Mouse (Mus musculus) fat pad, adult 2 months (tissue): ENCODE results near the gene Atxn7l1.
"Not testable (repeated sequence)": the region's sequence is repeated elsewhere in the genome, so short reads cannot be mapped to it uniquely, and the experiment has no call there.

ENCODE experiments used
- DNase-seq: peaks from one replicate; pipeline ENCODE4 v3.0.0-alpha.2; 2011; ENCODE audit warnings: low read depth, low spot score; ENCODE audit errors: extremely low read depth

The Atxn7l1 gene

GRCm38 (mm10) chr12:33149544-33150190, 2.2 kb downstream of the Atxn7l1 start:
- no peak for DNase-seq

- no peak for DNase-seq
Measured at GRCm38 (mm10) chr12:33153131-33153530, 5.6 kb downstream of the Atxn7l1 start.

GRCm38 (mm10) chr12:33153850-33154249, 6.4 kb downstream of the Atxn7l1 start:
- DNase-seq = no peak

DNA sequence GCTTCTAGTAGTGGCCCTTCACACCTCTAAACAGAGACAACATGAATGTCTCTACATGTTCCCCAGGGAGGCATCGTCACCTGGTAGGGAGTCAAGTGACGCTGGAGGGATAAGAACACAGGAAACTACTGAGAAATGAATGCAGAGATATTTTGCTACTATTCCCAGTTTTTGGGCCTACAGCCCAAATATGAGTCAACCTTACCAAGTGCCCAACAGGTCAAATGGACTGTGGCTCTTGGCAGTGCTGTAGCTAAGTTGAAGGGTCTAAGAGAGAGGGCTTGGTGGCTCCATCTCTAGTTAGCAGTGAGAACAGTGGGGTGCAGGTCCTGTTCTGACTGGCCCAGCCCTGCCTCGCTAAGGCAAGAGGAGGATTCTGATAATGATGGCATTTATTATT, 7.2 kb downstream of the Atxn7l1 start:
- no peak for DNase-seq

GRCm38 (mm10) chr12:33156334-33157018, 9.0 kb downstream of the Atxn7l1 start:
- no peak for DNase-seq

GRCm38 (mm10) chr12:33158256-33158655, 10.8 kb downstream of the Atxn7l1 start:
- DNase-seq = no peak

DNA sequence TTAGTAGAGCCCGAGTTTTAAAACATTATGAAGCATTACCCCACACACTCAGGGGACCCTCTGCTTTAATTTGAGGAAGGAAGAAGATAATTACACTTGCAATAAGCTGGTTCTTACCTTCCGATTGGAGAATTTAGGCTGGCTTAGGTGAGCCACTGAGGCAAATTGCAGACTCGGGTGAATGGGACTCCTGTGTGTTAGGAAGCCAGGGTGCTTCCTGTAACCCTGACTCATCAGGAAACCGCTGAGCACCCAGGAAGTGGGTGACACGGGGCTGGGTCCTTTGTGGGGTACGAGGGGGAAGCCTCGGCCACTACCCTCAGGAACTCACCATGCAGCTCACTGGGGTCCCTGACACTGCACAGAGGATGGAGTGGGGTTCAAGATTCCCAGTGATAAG, 12.9 kb downstream of the Atxn7l1 start:
- no peak for DNase-seq

DNA sequence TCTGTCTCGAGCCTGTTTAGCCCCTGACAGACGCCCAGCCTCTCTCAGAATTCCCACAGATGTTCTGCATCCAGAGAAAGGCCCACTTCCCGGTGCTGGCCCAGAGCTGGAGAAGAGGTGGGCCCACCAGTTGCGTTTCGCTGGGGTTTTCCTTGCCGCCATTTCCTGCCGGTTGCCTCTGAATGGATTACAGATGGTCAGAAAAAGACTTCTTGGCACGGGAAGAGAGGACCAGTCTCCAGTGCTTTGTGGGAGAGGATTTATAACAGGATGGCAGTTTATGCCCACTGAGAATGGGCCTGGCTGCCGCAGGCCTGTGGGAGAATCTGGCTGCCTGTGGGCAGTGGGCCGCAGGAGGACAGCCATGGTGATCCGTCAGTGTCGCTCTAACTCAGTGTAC, 15.0 kb downstream of the Atxn7l1 start:
- no peak for DNase-seq

GRCm38 (mm10) chr12:33164019-33164418, 16.5 kb downstream of the Atxn7l1 start:
- DNase-seq = not testable (repeated sequence)

- no peak for DNase-seq
Measured at GRCm38 (mm10) chr12:33166712-33167111, 19.2 kb downstream of the Atxn7l1 start.

DNA sequence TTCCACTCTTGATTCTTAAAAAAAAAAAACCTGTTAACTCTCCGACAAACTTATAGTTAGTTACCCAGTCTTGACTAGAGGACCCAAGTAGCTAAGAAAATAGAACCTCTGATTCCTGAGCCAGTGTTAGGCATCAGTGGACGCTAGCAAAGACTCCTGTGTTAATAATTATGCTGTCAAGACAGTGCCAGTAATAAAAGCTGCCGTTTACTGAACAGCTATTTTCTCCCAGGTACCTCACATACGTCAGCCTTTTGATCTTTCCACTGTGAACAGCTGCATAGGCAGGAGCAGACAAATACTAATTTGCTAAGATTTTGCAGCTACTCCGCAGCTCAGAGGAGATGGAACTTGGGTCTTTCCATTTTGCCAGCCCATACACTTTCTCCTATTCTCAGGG, 20.1 kb downstream of the Atxn7l1 start:
- DNase-seq = no peak

DNA sequence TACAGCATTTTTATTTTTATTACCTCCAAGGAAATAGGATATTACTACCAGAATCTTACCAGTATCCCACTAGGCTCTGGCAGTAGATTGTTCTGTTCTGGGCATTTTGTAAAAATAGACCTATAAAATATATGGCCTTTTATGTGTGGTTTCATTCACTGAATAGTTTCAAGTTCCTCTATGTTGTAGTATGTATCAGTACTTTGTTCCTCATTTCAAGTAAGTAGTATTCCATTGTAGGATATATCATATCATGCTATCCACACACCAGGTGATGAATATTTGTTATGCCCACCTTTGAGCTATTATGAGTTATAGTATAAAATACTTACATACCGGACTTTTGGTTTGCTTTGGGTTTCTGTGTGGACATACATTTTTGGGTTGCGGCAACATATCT, 21.0 kb downstream of the Atxn7l1 start:
- DNase-seq = no peak

DNA sequence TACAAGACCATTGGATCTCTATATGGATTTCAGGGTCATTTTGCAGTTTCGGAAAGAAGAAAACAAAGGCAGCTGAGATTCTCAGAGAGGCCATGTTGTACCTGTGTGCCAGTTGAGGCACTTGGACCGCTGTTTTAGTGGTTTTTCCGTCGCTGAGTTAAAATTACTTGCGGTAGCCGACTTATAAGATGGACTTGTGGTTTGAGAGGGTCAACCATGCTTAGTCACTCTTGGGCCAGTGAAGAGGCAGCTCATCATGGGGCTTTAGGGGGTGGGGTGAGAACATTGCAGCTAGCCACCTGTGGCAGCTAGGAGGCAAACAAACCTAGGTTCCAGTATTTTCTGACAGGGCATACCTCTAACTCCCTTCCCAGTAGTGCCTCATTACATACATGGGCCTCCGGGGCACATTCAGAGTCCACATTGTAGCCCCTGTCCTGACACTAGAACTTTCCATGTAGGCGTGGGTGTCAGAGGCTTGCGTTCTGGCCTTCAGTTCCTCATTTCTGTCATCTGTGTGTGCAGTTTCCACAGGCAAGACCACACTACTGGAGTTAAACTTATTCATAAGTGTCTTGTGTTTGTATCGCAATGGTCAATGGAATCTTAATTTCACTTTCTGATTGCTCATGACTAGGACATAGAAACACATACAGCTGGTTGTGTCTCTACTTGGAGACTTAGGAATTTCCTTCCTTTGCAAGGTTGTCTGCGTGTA, 22.4 kb downstream of the Atxn7l1 start:
- no peak for DNase-seq

- no peak for DNase-seq
Measured at GRCm38 (mm10) chr12:33170822-33171221, 23.3 kb downstream of the Atxn7l1 start.

DNA sequence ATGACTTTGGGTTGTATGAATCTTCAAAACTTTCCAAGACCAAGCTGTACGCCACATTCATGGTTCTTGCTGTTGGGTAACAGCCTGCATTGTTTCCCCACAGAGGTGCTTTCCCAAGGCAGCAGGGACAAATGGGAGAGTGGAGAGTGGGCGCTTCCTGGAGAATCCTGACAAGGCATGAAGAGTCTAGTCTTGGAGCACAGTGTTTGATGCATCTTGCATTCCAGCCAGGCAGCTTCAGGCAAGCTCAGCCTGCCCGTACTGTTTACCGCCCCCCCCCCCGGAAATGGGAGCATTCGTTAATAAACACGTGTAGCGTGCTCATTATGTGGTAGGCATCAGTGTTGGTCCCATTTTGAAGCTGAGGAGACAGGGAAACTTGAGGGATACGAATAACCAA, 25.4 kb downstream of the Atxn7l1 start:
- DNase-seq = peak; percentile 70

- no peak for DNase-seq
Measured at GRCm38 (mm10) chr12:33173720-33174141, 26.2 kb downstream of the Atxn7l1 start.

DNA sequence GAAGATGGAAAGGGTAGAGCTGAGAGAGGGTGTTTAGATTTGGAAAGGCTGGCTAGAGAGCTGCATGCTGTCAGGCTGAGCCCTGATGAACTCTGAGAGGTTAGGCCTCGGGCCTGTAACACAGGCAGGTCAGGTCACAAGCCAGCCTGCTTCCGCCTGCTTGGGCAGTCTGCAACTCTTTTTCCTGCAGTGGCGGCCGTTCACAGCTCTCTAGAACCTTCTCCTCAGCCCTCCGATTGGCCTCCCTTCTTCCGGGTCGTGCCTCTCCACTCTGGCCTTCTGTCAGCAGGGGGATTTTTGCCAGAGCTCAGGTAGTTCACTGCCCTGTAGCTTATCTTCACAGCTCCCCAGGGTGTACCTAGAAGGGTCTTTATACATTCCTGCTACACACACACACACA, 26.7 kb downstream of the Atxn7l1 start:
- no peak for DNase-seq

DNA sequence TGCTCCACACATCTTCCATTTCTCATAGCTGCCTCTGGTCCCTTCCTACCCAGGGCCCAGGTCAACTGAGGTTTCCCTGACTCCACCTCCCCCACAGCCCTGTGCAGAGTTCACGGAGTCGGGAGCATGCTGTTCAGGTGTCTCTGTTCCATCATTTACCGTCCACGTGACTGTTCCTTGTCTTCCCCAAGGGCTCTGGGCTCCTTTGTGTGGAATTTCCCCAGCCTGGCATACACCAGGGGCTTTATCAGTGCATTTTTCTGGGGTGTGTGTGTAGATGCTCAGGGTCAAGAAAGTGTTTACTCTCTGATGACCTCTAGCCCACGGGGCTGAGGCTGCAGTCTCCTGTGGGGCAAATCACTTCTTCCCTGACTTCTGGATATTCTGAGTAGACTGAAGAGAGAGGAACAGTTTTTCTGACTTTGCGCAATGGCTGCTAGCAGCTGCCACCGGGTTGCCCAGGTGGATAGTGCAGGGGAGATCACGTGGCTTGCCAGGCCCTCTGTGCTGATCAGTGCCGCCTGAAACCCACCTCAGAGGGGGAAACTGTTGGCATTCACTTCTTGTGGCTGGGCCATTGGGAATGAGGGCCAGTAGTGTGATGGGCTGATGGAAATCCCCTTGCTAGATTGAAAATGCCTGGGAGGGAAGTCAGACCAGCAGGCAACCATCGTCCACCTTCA, 27.3 kb downstream of the Atxn7l1 start:
- DNase-seq = no peak

DNA sequence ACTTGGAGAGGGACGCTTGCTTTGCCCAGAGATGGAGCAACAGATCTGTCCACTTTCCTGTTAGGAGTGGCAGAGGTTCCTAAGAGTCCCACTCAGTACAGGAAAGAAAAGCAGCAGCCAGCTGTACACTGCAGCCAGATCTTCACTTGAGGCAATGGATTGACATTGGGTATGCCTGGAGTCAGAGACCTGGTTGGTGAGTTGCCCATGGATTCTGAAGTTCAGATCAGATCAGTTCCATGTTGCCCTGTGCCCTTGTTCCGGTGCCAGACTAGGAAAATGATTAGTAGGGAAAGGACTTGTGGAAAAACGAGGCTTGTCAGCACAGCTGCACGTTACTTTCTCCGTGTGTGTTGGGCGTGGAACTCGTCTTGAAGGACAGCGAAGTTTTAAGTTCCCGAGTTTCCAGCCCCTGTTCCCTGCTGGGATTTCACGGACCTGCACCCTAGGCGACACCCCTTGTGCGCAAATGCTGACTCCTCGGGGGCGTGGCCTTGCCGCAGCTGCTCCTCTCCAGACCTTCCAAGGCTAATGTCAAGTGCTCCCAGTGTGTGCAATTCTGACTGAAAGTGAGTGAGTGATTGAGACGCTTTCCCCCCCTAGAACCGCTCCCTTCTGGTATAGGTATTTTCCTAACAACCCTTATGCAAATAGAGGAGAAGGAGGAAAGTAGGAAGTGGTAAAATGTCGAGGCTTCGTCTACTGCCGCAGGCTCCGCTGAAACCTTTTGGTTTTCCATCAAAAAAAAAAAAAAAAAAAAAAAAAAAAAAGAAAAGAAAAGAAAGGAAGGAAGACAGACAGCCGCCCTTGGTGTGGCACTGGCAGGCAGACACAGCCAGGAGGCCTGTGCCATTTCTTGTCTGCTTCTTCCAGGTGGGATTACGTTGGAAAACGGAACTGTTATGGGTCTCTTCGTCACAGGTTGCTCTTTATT, 28.4 kb downstream of the Atxn7l1 start:
- DNase-seq = no peak

DNA sequence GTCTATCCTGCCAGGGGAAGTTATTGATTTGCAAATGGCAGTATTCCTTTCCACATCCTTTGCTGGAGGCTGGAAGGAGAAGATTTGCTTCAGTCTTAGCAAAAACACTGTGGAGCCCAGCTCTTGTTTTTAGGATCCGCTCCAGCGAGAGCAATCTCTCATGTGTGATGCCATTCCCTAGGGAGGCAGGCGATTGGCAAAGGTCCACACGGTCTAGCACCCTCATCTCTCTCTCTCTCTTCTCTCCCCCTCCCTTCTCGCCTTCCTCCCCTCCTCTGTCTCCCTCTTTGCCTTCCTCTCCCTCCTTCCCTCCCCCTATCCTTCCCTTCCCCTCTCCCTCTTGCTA, 29.0 kb downstream of the Atxn7l1 start:
- no peak for DNase-seq

GRCm38 (mm10) chr12:33180421-33180820, 32.9 kb downstream of the Atxn7l1 start:
- no peak for DNase-seq
